Comparison of ENCODE assay signal across 16 mouse cellular contexts in the genomic region with DNA sequence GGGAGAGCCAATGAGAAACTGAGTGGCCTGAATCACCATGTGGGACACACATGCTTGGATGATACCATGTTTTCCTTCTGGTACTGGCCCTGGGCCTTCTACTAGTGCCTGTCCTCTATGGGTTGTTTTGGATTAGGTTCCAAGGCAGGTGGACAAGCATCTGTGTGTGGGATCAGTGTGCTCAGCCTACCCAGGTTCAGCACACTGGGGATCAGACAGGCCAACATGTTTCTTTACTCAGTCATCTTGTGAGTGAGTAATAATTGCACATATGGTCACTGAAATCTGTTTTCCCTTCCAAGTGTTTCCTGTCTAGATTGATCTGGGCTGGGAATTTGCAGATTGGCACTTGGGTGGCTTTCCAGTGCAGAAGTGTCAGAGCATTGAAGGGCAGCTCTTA.
DNase-seq lines count a peak whose midpoint lies in the region; ATAC-seq and TF ChIP-seq lines count a peak whose summit lies in the region.
"Had no signal": no experiment of that assay in that cellular context is flagged by ENCODE, and none has a peak within 500 bp of the region (broad histone marks: within the 10 kb centered on the region; RNA-seq: fewer than 3 reads in every experiment).

No protein-coding gene starts in this region.

- TF ChIP-seq CTCF in cerebellum, adult 2 months (IDR thresholded peaks at IDR 0.05; ENCODE audit: borderline replicate concordance, insufficient read depth, low read depth, low read length) = no peak

- no peak overlapping the region for H3K4me2 ChIP-seq in hindbrain, embryonic 16.5 days (ENCODE audit: low read length)
- H3K4me2 ChIP-seq in hindbrain, embryonic 12.5 days (replicated peaks) = no peak overlapping the region
- no peak overlapping the region for H3K4me2 ChIP-seq in intestine, embryonic 15.5 days (replicated peaks)
- H3K4me2 ChIP-seq: neural tube, embryonic 13.5 days had no signal

- no peaks in the 10 kb centered on the region for H3K27me3 ChIP-seq in hindbrain, embryonic 16.5 days (replicated peaks; ENCODE audit: control insufficient read depth, insufficient read depth, low read length)
- no peaks in the 10 kb centered on the region for H3K27me3 ChIP-seq in hindbrain, embryonic 12.5 days
- H3K27me3 ChIP-seq in cerebellum, adult 2 months (ENCODE audit: control insufficient read depth, insufficient read depth, low read length) = no peaks in the 10 kb centered on the region
- H3K27me3 ChIP-seq in intestine, embryonic 15.5 days (replicated peaks) = no peaks in the 10 kb centered on the region
- H3K27me3 ChIP-seq: neural tube, embryonic 13.5 days had no signal

- H3K27ac ChIP-seq in hindbrain, embryonic 16.5 days (ENCODE audit: low read depth, low read length) = no peak overlapping the region
- no peak overlapping the region for H3K27ac ChIP-seq in hindbrain, embryonic 12.5 days
- H3K27ac ChIP-seq in cerebellum, adult 2 months (ENCODE audit: insufficient read depth, low read length) = no peak overlapping the region
- no peak overlapping the region for H3K27ac ChIP-seq in intestine, embryonic 15.5 days
- H3K27ac ChIP-seq: neural tube, embryonic 13.5 days had no signal

- H3K9me3 ChIP-seq in hindbrain, embryonic 16.5 days (ENCODE audit: control insufficient read depth, low read length) = no peaks in the 10 kb centered on the region
- no peaks in the 10 kb centered on the region for H3K9me3 ChIP-seq in hindbrain, embryonic 12.5 days (replicated peaks)
- H3K9me3 ChIP-seq in intestine, embryonic 15.5 days = no peaks in the 10 kb centered on the region
- H3K9me3 ChIP-seq: neural tube, embryonic 13.5 days had no signal

- H3K9ac ChIP-seq in hindbrain, embryonic 16.5 days (ENCODE audit: low read depth, low read length) = no peak overlapping the region
- no peak overlapping the region for H3K9ac ChIP-seq in hindbrain, embryonic 12.5 days
- H3K9ac ChIP-seq in intestine, embryonic 15.5 days = no peak overlapping the region
- H3K9ac ChIP-seq: neural tube, embryonic 13.5 days had no signal

- peak; percentile 59 to 87 for DNase-seq in cerebellum, adult 2 months
- DNase-seq in fat pad, adult 2 months (ENCODE audit: extremely low read depth, low read depth, low spot score) = peak; percentile 21
- DNase-seq in layer of hippocampus, postnatal 14 days (ENCODE audit: low spot score in 2 of 2) = peak; percentile 28 to 79
- no peak for DNase-seq in ovary, postnatal 36 days (ENCODE audit: low spot score)
- DNase-seq in lung, postnatal 36 days = no peak
- DNase-seq: heart, postnatal 10 days; midbrain, embryonic 14.5 days; right cerebral cortex, postnatal 25 days; thymus, postnatal 36 days had no signal

- TF ChIP-seq POLR2A in cerebellum, adult 2 months (IDR thresholded peaks at IDR 0.05; ENCODE audit: borderline replicate concordance, insufficient read depth, low read length) = no peak

- peak; percentile 85 for ATAC-seq in hindbrain, embryonic 16.5 days
- no peak for ATAC-seq in hindbrain, embryonic 12.5 days (ENCODE audit: low FRiP score)
- no peak for ATAC-seq in intestine, embryonic 15.5 days
- ATAC-seq: inflammation-experienced regulatory T-cells, adult 6 months; lung, postnatal 0 days had no signal

- H3K4me1 ChIP-seq in hindbrain, embryonic 16.5 days (ENCODE audit: control insufficient read depth, insufficient read depth, low read depth, low read length) = no peaks in the 10 kb centered on the region
- no peaks in the 10 kb centered on the region for H3K4me1 ChIP-seq in hindbrain, embryonic 12.5 days
- peaks cover 28% of the 10 kb centered on the region; the same call in 1 of the 2 replicates for H3K4me1 ChIP-seq in cerebellum, adult 2 months (ENCODE audit: control insufficient read depth, insufficient read depth, low read length)
- no peaks in the 10 kb centered on the region for H3K4me1 ChIP-seq in intestine, embryonic 15.5 days (replicated peaks)
- H3K4me1 ChIP-seq: neural tube, embryonic 13.5 days had no signal

- no peak overlapping the region for H3K4me3 ChIP-seq in hindbrain, embryonic 16.5 days (ENCODE audit: low read length)
- H3K4me3 ChIP-seq in hindbrain, embryonic 12.5 days = no peak overlapping the region
- no peak overlapping the region for H3K4me3 ChIP-seq in cerebellum, adult 2 months (replicated peaks; ENCODE audit: insufficient read depth, low read depth, low read length)
- H3K4me3 ChIP-seq in intestine, embryonic 15.5 days (replicated peaks) = no peak overlapping the region
- H3K4me3 ChIP-seq: erythroblast, embryonic 14.5 days; neural tube, embryonic 13.5 days had no signal

- no peaks in the 10 kb centered on the region for H3K36me3 ChIP-seq in hindbrain, embryonic 16.5 days (ENCODE audit: control insufficient read depth, insufficient read depth, low read length)
- H3K36me3 ChIP-seq in hindbrain, embryonic 12.5 days = no peaks in the 10 kb centered on the region
- no peaks in the 10 kb centered on the region for H3K36me3 ChIP-seq in intestine, embryonic 15.5 days
- H3K36me3 ChIP-seq: neural tube, embryonic 13.5 days had no signal

Comparison
In these comparisons a context has a peak if more than half of its experiments do, and no peak if none do; other contexts are left out.
1. DNase-seq: peak in cerebellum, adult 2 months (2 of 2), fat pad, adult 2 months (single experiment) and layer of hippocampus, postnatal 14 days (2 of 2); none in ovary, postnatal 36 days (single experiment) and lung, postnatal 36 days (single experiment).